Mouse (Mus musculus) left cerebral cortex, postnatal 10 days (tissue): ENCODE data around the gene Slc34a3. TPM values are rescaled to one million over a fixed set of nuclear protein-coding genes. Genes with fewer than 3 reads are reported as not detected.
"Not testable (repeated sequence)": the region's sequence is repeated elsewhere in the genome, so short reads cannot be mapped to it uniquely, and the experiment has no call there.

Source experiments
- DNase-seq, 2 experiments: peaks; one replicate each; pipeline ENCODE4 v3.0.0; 2021 to 2022; ENCODE audit warnings: low spot score in 2 of 2, mixed read lengths in 1 of 2; ENCODE audit errors: extremely low spot score in 1 of 2
- intact Hi-C: fragments of 180-260 bp; cut with DNase I; formaldehyde crosslinking; loops from one replicate; pipeline ENCODE4 v1.15.1; 2025
- total RNA-seq, 2 experiments: library from RNA; stranded (reverse); gene quantifications; 2 replicates each; pipeline ENCODE4 v1.2.3; 2021

Slc34a3 gene
- total RNA-seq, 2 experiments from 2014 or later = not detected

DNA sequence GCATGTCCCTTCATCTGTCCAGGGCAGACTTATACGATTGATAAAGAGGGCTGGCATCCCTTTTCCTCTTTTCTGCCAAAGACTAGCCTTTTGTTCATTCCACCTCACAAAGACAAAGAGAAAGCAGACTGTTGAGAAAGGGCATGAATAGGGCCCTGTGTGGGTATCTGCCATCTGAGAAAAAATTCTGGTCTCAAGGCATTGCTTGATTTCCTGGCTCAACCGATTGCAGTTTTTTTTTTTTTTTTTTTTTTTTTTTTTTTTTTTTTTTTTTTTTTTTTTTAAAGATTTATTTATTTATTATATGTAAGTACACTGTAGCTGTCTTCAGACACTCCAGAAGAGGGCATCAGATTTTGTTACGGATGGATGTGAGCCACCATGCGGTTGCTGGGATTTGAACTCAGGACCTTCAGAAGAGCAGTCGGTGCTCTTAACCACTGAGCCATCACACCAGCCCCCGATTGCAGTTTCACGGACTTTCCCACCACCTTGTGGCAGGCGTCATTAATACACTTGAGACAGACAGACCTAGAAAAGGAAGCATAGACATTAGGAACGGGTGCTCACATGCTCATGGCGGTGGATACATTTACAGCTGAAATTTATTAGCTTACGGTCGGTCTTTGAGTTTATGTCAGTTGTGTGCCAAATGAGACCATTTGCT, 22.4 kb upstream of the Slc34a3 start:
- intact Hi-C loops = not testable (repeated sequence)

DNA sequence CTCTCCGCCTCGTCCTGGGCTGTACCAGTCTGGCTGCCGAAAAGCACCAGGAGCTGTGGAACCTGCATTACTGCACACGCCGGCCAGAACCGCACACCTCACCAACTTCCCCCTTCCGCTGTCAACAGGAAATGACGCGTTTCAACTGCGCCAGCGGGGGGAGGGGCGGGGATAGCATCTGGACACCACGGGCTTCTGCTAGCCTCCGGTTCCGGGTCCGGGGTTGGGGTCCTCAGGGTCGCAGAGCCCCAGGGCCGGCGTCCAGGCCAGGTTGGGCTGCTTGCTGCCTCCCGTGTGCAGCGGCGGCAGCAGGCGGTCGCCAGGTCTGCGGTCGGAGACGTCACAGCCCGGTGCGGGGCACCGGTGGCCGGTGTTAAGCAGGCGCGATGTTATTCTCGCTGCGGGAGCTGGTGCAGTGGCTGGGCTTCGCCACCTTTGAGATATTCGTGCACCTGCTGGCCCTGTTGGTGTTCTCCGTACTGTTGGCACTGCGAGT, 21.2 kb upstream of the Slc34a3 start, which contains the start of gene Tmem203:
Gene Tmem203 (plus strand): TSS at position 156 of the 496 bp plus-strand sequence.
- peak; percentile 80 to 91 for DNase-seq
- intact Hi-C loops = loop anchor here (2.0 kb wide), 1 partner anchor 61 kb away; no protein-coding TSS in a partner anchor

More for the DNA sequence above, 22.4 kb upstream of the Slc34a3 start:
- DNase-seq = peak in 1 of 2 experiments; percentile 61

DNA sequence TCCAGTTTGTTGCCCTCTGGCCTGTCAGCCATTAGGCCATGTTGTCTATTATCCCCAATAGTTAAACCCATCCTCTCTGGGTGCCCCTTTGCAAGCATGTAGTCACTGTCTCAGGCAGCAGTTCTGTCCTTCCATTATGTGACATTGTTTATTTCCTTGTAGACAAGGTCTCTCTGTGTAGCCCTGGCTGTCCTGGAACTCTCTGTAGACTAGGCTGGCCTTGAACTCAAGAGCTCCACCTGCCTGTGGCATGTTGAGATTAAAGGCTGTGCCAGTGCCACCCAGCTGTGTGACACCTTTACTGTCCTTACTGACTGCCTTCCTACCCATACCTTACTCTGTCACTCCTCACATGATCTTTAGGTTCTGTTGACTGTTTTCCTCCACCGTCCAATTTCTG, 18.2 kb upstream of the Slc34a3 start:
- DNase-seq = no peak
- intact Hi-C loops = no loop called here

DNA sequence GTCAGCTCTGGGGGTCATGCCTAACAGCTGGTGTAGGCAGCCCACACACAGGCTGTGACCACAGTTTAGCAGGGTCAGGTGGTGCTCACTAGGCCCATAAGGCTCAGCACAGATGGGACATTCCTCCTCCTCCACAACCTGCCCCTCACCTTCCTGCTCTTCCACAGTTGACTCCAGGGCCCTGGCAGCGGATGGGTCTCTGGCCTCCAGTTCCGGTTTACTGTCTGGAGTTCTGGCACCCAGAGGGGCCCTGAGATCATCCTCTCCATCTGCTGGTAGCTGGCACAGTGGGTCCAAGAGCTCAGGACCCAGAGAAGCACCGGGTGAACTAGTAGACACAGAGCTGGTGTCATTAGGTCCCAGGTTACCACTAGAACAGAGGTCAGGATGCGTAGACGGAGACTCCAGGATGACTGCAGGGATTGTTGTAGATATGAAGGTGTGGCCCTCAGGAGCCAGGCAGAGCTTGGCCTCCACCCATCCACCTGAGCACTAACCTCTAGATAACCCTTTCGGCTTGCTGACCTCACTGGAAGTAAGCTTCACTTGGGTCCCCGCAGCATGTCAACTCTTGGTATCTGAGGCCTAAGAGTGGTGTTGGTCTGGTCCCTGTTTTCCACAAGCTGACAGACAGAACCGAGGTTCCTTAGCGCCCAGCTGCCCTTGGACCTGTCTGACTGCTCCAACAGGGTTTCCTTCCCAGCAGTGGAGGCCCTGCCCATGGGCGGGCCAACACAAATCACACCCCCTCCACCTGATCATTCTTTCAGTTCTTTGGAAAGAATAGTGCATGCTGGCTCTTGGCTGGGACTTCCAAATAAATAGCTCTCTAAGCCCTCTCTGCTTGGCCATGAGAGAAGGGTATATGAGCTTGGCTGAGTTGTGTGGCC, 12.3 kb upstream of the Slc34a3 start, which contains the start of gene AL732309.1:
Gene AL732309.1 (minus strand): TSS at position 681 of the 890 bp plus-strand sequence.
- intact Hi-C loops = no loop called here
- DNase-seq = no peak

DNA sequence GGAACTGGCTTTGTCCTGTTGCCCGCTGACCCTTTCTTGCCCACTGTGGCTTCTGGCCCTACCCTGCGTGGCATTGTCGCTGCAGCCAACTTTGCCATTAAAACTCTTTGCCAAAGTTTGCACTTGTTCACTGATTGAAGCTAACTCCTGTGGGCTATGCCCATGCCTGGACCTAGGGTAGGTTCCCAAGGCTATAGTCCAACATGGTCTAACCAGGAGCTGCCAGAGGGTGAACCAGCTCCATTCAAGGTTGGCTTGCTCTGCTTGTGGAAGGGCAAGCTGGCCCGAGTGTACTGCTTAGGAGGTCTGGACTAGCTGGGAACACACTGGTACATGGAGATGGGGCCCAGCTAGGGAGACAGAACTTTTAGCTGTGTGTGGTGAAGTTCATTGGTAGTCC, 10.0 kb upstream of the Slc34a3 start:
- no peak for DNase-seq
- intact Hi-C loops = no loop called here

DNA sequence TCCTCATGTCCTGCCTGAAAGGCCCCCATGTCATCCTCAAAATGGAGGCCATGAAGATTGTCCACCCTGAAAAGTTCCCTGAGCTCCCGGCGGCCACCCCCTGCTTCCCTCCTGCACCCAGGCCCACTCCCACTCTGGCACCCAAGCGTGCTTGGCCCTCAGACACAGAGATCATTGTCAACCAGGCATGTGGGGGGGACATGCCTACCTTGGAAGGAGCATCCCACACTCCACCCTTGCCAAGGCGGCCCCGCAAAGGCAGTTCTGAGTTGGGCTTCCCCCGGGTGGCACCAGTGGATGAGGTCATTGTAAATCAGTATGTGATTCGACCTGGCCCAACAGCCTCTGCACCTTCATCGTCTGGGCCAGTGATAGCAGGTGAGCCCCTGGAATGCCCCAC, 9.2 kb upstream of the Slc34a3 start:
- intact Hi-C loops = no loop called here
- no peak for DNase-seq

DNA sequence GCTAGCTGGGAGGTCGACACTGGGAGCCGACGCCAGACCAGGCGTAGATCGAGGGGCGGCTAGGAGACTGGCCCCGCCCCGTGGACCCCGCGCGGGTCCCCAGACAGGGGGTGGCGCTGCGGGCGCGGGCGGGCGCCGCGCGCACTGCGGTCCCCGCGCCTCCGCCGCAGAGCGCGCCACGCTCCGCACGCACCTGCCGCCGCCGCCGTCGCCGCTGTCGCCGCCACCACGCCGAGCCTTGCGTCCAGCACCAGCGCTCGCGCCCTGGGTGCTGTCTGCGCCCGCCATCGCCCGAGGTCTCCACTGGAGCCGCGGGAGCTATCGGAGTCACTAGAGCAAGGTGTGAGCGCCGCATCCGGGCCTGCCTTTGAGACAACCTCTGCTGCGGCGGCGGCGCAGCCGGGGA, 7.9 kb upstream of the Slc34a3 start, which contains the start of the genes Rnf208 and Cysrt1:
Gene Rnf208 (plus strand): TSS at position 155 of the 406 bp plus-strand sequence.
Gene Cysrt1 (minus strand): TSS at position 352 of the 406 bp plus-strand sequence.
- DNase-seq = peak in 1 of 2 experiments; percentile 61
- intact Hi-C loops = no loop called here

DNA sequence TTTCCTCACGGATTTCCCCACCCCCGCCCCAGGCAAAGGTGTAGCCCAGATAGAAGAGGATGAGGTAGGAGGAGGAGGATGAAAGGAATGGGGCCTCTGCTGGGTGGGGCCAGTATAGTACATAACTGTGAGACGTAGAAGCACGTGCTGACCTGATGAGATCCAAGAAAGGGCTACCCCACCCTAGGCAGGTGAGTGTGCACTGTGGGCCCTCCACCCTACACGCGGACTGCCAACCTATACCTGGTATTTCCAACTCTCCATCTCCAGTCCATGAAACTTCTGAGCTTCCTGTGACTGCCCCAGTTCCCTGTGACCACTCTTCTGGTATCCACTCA, 7.2 kb upstream of the Slc34a3 start:
- DNase-seq = no peak
- intact Hi-C loops = no loop called here

DNA sequence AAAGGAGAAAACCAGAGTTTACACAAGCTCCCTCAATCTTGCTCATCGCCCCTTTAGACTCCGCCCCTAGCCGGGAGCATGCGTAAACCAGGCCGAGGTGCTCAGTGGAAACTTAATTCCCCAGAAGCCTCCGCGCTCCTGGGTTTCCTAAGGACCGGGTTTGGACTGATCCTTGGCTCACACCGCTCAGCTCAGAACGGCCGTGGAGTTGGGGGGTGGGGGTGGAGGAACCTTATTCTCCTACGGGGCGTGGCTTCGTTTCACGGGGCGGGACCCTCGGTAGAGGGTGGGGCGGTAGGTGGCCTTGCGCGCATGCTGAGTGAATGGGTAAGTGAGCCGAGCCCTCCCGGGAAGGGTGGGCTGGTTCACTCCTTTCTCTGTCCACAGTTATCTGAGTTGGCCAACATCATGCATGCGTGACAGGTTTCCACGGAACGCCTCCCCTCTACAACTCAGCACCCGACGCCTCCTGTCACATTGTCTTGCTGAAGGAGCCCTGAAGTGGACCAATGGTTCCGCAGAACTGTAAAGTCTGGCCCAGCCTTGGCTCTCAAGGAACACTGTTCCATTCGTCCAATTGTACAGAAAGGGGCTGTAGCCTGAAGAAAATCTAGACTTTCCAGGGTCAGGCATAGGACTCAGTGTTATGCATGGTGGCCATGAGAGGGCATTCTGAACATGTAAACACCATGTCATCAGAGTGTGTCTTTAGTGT, 6.7 kb upstream of the Slc34a3 start:
- intact Hi-C loops = no loop called here
- DNase-seq = peak; percentile 63 to 86

DNA sequence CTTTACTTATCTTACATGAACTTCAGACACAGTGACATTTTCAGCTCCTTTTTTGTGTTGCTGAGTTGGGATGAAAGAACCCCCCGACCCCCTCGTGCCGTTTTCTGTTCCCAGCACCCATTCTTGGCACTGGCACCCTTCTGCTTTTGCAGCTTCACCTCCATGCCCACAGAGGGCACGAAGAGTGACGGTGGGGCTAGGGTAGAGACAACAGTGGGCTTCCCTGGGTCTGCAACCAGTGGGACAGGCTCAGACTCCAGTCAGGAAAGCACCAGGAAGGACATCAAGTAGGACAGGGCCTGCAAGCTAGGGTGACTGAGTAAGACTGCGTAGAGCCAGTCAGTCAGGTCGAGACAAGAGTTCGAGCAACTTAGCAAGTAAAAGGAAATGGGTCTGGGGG, 6.1 kb upstream of the Slc34a3 start:
- intact Hi-C loops = no loop called here
- DNase-seq = no peak

DNA sequence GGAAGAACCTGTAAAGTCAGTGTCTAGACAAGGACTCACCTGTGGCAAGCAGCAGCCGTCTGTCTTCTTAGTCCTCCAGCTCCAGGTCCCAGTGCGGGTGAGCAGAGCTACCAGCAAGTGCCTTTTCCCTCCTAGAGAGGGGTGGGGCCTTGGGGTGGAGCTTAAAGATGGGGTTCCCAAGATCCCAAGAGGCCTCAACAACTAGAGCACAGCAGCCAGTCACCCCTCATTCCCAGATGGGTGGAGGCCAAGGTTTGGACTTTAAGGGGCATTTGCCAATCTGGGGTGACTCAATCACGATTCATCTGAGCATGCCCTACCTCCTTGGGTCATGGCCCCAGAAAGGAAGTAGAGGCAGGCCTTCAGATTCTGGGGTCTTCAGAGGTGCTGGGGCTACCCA, 5.6 kb upstream of the Slc34a3 start:
- intact Hi-C loops = no loop called here
- DNase-seq = no peak

DNA sequence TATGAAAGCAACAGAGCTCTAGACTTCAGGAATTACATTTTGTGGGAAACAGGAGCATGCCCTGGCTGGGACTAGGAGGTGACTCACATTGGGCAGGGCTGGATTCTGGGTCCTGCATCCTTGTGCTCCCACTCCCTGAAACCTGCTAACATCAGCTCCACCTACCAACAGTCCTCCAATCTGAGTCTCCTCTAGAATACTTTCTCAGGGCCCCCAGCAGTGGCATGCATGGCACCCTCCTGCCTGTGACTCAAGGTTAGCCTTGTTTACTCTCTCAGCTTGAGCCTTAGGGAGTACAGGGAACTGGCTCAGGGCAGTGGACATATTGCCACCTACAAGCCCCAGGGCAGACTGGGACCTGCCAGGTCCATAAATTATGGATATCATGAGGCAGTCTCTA, 3.9 kb upstream of the Slc34a3 start:
- no peak for DNase-seq
- intact Hi-C loops = no loop called here

DNA sequence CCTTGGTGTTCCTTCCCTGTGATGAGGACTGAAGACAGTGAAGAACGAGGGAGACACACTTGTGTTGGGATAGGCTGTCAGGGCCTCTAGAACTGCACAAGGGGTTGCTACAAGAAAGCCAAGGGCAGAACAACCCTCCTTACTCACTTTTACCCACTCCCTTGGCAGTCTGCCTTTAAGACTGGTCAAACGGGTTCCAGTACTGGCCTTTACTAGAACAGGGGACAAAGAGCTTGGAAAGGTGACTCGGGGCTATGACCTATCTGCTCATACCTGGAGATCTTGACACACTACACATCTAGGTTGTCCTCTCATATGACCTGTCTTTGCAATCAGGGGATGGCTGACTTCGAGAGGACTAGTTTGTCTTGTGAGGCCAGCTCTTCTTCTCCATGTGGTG, 3.4 kb upstream of the Slc34a3 start:
- DNase-seq = no peak
- intact Hi-C loops = no loop called here

DNA sequence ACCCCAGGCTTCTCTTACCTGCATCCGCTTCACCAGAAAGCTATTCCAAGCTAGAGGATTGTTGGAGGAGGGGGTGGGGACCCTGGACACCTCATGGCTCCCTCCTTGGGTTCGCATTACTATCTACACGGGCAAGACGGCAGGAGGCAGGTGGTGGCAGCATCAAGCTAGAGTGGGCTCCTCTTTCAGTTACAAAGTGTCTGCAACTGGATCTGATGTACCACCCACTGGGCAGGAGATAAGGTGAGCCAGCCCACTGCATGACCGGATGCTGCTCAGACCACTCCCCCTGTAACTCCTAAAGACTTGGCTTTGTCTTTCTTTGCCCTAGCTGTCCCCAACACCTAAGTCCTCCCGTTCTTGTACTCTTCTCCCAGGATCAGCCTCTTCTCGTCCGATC, 2.5 kb upstream of the Slc34a3 start, which contains the start of gene Rnf224:
Gene Rnf224 (minus strand): TSS at position 174 of the 400 bp plus-strand sequence.
- intact Hi-C loops = no loop called here
- DNase-seq = no peak

DNA sequence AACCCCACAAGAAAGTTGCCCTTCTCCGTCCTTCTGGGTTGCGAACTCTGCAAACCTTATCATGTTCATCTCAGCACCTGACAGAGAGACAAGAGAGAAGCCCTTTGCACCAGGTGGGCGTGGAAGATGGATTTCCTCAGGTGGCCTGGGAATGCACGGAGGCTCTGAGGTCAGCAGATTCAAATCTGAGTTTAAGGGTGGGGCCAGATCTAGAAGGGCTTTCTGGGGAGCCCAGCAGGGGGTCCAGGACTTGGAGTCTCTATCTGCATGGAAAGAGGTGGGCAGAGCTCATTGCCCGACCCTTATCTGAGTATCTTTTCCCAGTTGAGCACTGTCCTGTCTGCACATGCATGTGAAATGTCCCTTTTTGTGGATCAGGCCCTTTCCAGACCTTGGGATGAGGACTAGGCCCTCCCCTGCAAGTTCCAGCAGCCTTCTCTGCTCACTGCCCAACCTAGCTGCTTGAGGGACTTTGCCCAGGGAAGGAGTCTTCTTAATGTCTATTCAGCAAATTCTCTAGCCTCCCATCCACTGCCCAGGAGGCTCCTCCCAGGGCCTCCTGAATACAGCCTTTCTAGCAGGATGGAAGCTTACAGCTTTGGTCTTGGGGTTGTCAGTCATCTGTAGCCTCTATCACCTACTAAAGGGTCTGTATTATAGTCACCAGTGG, 522 bp upstream of the Slc34a3 start:
- DNase-seq = no peak
- intact Hi-C loops = no loop called here

DNA sequence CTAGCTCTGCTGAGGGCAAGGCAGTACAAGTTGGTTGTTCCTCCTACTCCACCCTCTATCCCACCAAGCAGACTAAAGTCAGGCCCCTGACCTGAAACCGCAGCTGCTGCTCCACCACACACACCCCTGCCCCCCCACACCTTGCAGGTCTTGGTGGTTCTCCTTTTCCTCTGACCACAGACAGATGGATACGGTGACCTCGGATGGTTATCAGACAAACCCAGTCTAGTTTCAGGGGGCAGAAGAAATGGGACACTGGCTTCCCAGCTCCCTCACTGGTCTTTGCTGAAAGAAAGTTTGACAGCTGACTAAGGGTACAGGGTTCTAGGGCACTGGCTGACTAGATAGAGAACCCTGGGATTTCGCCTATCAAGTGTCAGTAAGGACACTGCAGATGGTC, 743 bp downstream of the Slc34a3 start:
- intact Hi-C loops = no loop called here
- DNase-seq = no peak

DNA sequence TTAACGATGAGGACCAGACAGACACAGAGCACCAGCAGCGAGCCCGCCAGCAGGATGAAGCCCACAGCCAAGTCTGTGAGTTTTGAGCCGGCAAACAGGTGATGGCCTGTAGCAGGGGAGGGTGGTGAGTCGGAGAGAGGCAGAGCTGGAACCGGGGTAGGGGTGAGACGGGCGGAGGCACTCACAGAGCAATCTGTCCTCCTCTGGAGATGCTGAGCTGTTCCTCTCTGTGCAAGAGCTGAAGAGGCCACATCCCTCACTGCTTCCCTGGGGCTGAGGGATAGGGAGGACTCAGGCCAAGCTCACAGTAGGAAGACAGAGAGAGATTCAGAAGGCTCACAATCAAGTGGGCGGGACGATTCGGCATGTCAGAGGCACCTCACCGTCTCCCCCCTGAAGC, 3.1 kb downstream of the Slc34a3 start:
- no peak for DNase-seq
- intact Hi-C loops = no loop called here

DNA sequence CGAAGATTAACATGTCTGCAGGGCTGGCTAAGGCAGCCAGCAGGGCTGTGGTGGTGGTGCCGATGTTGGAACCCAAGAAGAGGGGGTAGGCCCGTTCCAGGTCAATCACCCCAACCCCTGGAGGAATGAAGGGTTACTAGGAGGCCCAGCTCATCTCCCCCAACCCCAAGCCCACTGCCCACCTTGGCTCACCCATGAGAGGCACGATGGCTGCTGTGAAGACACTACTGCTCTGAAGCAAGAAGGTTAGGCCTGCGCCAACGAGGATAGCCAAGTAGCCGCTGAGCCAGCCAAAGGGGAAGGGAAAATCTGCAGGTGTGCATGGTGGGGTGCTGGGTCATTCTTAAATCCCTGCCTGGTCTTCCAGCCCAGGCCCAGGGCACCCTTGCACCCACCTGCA, 3.6 kb downstream of the Slc34a3 start:
- intact Hi-C loops = no loop called here
- DNase-seq = no peak

DNA sequence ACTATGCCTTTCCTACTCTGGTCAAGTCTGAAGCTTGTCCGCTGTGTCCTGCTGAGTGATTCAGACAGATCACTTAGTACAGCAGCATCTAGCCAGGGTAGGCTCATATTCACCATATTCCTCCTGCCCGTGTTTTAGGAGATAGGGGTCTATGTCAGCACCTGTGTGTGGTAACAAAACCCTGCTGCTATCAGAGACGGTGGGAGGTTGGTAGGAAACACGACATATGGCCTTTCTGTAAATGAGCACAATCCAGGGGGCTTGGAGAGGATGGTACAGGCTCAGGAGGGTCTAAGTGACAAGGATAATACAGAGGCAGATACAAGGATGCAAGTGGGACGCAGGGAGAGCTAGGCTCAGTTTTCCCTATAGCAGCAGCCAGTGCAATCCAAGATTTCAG, 4.6 kb downstream of the Slc34a3 start:
- DNase-seq = no peak
- intact Hi-C loops = no loop called here
